Mouse (Mus musculus) urinary bladder, postnatal 10 days (tissue): Measurements from ENCODE around the gene Krt73.

ENCODE experiments used
- DNase-seq: peaks from one replicate; pipeline ENCODE4 v3.0.0; 2022; ENCODE audit warnings: low spot score

Krt73 gene

GRCm38 (mm10) chr15:101802296-101802835, at the start of gene Krt73:
Gene Krt73, minus strand, starts transcription at chr15:101802346.
- DNase-seq = no peak

- DNase-seq = no peak
These were observed 48.5 kb upstream of the Krt73 start, which contains the start of gene Krt1 for GRCm38 (mm10) chr15:101850694-101851093. Gene Krt1, minus strand, starts transcription at chr15:101850794.

GRCm38 (mm10) chr15:101845971-101846403, 43.8 kb upstream of the Krt73 start:
- DNase-seq = no peak

- no peak for DNase-seq
These were observed 41.0 kb upstream of the Krt73 start for GRCm38 (mm10) chr15:101843192-101843591.

GRCm38 (mm10) chr15:101834784-101835328, 32.7 kb upstream of the Krt73 start:
- DNase-seq = no peak

DNA sequence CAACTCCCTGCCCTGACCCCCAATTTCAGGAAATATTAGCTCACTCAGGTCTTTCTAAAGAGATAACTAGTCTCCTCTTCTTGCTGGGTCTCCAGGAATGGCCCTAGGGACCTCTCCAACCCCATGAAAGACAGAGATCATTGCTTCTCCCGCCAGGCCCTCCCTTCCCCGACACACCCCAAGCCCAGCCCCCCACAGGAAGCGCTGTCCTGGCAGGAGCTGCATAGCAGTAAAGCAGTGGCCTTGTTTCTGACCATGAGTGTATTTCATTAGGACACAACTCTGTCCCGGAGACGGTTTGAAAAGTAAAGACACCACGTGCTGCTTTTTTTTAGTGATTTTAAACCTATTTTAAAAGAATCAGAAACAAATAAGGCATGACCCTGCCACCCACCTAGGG, 31.0 kb upstream of the Krt73 start:
- DNase-seq = no peak

- no peak for DNase-seq
These were observed 27.3 kb upstream of the Krt73 start for GRCm38 (mm10) chr15:101829441-101829840.

- DNase-seq = no peak
These were observed 19.6 kb upstream of the Krt73 start for GRCm38 (mm10) chr15:101821786-101822185.

- no peak for DNase-seq
These were observed 15.7 kb upstream of the Krt73 start, which contains the start of gene Krt2 for GRCm38 (mm10) chr15:101817875-101818274. Gene Krt2, minus strand, starts transcription at chr15:101818169.

- no peak for DNase-seq
These were observed 1.1 kb upstream of the Krt73 start for GRCm38 (mm10) chr15:101803052-101803822.

GRCm38 (mm10) chr15:101790867-101791266, 11.3 kb downstream of the Krt73 start:
- DNase-seq = no peak

DNA sequence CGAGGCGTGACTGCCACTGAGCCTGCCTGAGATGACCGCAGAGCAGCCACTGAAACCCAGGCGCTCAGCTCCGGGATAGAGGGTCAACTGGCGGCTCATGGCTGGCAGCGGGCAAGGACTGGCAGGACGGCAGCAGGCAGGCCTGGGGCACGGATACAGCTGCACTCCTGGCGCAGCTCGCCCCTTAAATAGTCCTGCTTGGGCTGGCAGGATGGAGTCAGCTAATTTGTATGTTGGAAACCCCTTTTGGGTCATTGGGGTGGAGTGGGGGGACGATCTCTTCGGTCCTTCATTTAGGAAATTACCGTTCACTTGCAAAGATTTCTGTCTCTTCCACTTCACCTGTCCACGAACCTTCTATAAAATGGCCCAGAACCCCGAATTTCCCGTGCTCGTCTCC, 15.8 kb downstream of the Krt73 start, which contains the start of gene Krt72:
Gene Krt72 (minus strand): TSS at position 101 of the 400 bp plus-strand sequence.
- DNase-seq = no peak

DNA sequence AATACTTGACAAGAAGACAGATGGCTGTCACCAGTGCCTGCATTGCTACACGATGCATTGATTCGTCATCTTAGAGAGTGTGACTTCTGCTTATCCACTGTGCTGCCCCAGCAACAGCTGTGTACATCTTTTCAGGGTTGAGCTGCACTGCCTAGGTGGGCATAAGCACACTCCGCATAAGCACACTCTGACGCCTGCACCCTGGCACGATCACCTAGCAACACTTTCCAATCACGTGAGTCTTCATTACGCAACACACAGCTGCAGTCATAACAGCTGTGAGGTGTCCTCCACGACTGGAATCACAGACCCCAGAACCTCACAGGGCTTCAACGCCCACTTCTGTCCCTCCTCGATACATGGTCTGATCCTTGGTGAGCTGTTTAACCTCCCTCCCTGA, 28.7 kb downstream of the Krt73 start:
- no peak for DNase-seq

DNA sequence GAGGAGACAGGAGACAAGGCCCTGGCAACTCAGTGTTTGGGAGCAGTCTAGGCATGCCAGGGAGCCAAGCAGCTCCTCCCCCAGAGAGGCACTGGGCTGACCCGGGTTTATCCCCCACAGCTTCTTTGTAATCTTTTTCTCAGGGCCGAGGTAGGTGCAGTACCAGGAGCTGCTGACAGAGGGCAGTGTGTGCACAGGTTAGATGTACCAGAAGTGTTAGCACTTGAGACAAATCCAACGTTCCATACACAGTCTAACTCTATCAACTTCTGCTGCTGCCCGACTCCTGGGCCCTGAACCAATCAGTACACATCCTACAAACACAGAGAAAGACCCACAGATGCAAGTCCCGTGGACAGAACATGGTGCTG, 29.4 kb downstream of the Krt73 start:
- DNase-seq = peak; percentile 76

DNA sequence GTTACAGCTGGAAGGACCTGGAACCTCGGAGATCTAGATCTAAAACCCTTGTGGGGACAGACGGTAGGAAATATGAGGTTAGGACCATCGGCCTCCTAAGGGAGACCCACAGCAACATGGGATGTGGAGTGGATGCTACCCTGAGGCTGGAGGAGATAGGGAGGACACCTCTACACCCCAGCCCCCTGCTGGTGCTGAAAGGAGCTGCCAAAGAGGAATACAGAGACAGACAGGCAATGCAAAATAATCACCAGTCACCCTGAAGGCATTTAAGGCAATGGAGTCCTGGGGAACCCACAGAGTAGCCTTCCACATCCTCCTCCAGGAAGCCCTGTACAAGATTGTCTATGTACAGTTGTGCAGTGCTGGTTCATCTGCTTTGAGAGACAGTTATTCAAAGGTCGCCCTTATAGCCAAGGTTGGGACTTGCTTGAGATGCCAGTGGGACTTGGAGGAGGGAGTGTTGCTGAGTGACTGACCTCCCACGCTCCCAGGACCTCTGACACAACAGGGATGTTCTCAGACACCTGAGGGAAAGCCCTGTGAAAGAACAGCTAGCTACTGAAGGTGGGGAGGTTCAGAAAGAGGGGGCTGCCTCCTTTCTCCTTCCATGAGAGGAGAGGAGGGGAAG, 30.0 kb downstream of the Krt73 start:
- DNase-seq = no peak

GRCm38 (mm10) chr15:101770226-101770625, 31.9 kb downstream of the Krt73 start:
- DNase-seq = no peak
